Mouse (Mus musculus) ES-Bruce4 (cell line): Measurements from ENCODE around the gene Ccdc71.

Experiments used
- CTCF ChIP-seq: IDR thresholded peaks from one replicate; pipeline ENCODE4 v1.8.1; 2011; ENCODE audit warnings: low read depth, low read length
- EP300 ChIP-seq: IDR thresholded peaks from 2 replicates; pipeline ENCODE4 v1.6.1; 2011; ENCODE audit warnings: low read depth, low read length; ENCODE audit not compliant: insufficient read depth
- POLR2A ChIP-seq: IDR thresholded peaks from one replicate; pipeline ENCODE4 v1.8.1; 2011; ENCODE audit warnings: low read length; ENCODE audit not compliant: insufficient read depth

GRCm38 (mm10) chr9:108478638-108479156, 18.4 kb downstream of the Ccdc71 start:
- no peak for TF ChIP-seq CTCF
- no peak for TF ChIP-seq POLR2A
- no peak for TF ChIP-seq EP300
